Mouse (Mus musculus) MN1 (cell line): ENCODE results near the gene Zcchc17.
A peak's percentile ranks its signal among the peaks of the same experiment; 100 is the strongest.

Source experiments
- DNase-seq: peaks from one replicate; pipeline ENCODE4 v3.0.0-alpha.2; 2016; ENCODE audit warnings: low spot score

The Zcchc17 gene

DNA sequence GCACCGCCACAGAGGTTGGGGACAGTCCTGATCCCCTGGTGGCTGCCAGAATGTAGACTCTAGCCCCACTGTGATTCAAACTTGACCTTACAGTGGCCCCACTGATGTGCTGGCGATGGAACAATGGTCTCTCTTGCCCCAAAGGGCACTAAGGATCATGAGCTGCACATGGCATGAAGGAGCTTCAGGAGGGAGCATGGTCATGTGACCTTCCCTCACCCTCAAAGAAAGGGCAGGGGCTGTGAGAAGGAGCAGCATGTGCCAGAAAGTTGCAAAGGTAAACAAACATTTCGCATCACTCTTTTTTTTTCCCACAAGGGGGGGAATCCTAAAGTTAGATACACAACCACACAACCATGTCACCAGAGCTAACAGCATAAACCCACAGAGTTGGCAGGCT, 41.6 kb downstream of the Zcchc17 start:
- no peak for DNase-seq

DNA sequence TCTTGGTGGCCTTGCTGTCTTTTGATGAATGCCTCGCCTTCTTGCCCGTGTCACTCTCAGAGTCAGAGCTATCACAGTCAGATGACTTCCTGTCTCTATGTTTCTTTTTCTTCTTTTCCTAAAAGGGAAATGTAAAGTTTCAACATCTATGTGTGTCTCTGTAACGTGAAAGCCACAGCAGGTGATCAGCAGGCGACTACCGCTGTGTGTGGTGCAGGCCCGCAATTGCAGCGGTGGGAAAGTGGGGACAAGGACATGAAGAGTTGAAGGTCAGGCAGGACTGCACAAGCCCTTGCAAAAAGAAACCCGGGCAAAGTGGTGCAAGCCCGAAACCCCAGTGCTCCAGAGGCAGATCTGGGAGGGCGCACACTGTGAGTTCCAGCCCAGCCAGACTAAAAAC, 43.1 kb downstream of the Zcchc17 start:
- DNase-seq = no peak

DNA sequence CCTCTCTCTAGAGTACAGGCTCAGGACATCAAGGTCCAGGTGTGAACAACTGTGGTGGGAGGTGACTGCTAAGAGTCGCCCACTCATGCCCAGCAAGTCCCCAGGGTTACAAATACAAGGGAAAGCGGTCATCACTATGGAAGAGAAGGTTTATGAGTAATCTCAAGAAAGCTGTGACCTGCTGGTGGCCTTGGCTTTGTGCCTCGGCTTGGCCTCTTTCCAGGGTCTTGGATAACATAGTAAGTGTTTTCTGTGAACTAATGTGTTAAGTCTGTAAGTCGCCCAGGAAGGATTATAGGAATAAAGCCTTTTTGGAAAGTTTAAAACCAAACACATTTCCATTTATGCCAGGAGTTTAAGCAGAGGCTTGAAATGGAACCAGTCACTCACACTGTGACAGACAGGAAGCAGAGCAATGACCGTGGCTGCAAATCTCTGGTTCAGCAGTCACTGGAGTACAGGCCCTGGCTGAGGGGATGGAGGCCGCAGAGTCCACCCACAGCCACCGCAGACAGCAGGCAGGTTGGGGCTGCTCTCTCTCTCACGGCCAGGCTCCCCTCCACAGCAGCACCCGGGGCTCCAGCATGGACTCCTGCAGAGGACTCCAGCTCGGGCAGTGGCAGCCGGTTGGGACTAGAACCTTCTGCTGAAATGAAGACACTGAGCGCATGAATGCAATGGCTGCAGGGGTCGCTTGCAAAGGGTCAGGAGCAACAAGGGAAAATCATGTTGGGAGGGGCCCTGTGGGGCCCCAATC, 43.8 kb downstream of the Zcchc17 start:
- DNase-seq = peak; percentile 46

DNA sequence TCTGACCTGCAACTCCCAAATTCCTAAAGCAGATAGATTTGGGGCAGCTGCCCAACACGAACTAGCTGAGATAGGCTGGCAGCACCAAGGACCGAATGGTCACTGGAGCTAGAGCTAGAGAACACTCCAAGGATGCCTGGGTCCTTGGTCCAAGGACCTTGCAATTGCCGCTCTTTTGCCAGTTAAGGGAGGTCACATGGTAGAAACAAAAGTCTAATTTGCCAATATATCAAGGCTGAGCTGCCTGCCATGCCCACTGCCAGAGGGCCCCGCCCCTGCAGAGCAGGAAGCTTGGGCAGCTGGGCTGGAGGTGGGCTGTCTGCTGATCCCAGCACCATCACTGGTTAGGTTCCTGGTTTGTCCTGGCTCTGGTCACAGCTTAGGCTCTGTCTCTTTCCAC, 46.2 kb downstream of the Zcchc17 start:
- no peak for DNase-seq

DNA sequence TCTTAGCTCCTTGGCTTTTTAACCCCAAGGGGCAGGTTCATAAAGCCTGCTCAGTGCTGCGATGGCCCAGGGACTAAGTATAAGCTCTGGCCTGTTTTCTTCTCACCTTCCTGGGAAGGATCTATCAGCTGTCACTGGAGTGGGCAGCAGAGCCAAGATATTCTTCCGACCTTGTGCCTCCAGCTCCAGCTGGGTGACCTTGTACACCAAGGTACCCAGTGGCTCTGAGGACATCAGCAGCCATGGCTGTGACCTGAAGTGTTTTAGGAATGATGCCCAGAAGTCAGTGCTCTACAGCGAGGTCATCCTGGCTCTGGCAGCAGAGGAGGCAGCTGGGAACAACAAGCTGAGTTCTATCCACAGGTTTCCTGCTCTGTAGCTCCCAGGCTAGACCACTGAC, 47.2 kb downstream of the Zcchc17 start:
- DNase-seq = no peak

DNA sequence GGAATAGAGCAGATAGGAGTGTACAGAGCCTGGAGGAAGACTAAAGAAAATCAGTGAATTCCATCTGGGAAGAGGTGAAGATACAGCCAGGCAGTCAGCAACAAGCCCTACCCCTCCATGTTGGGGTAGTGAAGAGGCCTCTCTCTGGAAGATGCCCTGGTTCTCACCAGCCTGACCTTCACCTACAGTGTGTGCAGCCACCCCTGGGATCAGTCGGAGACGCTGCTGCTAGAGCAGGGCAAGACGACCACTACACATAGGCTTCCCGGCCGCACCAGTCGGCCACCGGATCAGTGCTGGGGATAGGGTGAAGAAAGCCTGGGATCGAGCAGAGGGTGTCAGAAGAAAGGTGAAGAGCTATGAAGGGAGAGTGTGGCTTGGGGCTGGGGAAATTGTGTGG, 50.5 kb downstream of the Zcchc17 start:
- DNase-seq = no peak

DNA sequence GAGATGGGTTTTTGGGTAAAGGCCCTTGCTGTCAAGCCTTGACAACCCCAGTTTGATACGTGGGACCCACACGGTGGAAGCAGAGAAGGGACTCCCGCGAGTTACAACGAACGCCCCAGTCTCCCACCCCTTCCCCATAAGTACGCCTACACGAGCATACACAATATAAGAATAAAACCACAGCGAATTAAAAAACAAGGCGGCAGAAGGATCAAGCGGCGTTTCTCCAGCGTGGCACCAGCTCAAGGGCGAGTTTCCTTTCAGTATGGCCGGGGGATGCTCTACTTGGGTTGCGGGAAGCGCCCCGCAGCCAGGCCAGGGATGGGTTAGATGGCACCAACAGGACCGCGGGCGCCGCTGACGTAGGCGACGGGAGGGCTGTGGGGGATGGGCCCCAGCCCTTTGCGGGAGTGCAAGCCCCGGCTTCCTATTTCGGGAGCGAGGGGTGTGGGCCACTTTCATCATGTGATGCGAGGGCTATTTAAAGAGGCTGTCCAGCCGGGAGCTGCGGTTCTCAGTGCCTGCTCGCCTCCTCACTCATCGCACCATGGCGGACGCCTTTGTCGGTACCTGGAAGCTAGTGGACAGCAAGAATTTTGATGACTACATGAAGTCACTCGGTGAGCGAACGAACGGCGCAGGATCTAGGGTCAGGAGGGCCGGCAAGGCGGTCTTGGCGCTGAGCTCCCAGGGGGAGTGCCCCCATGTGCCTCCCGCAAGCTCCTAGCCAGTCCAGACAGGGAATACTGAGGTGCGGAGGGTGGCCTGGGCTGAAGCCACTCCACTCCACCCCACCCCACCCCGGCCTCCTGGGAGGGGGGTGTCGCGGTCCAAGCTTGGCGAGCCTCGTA, 51.3 kb downstream of the Zcchc17 start, which contains the start of the genes Fabp3 and Gm10570:
TSS of gene Fabp3 (plus strand) at position 365 of the 851 bp plus-strand sequence.
TSS of gene Gm10570 (minus strand) at position 444 of the 851 bp plus-strand sequence.
- no peak for DNase-seq

DNA sequence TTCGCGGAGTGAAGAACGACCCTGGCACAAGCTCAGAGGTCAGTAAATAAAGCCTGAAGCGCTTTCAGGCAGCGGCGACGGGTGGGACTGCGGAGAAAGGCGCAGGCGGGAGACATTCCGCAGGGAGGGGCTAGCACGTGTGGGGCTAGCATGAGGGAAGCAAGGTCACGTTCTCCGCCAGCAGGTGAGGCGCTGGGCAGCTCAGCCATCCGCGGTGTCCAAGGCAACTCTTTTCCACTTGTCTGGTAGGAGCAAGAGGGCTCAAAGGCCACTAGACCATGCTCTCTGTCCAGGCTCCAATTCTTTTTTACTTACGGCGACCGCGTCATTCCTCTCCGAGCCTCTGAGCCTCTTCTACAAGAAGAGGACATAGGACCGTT, 51.9 kb downstream of the Zcchc17 start:
- DNase-seq = no peak

DNA sequence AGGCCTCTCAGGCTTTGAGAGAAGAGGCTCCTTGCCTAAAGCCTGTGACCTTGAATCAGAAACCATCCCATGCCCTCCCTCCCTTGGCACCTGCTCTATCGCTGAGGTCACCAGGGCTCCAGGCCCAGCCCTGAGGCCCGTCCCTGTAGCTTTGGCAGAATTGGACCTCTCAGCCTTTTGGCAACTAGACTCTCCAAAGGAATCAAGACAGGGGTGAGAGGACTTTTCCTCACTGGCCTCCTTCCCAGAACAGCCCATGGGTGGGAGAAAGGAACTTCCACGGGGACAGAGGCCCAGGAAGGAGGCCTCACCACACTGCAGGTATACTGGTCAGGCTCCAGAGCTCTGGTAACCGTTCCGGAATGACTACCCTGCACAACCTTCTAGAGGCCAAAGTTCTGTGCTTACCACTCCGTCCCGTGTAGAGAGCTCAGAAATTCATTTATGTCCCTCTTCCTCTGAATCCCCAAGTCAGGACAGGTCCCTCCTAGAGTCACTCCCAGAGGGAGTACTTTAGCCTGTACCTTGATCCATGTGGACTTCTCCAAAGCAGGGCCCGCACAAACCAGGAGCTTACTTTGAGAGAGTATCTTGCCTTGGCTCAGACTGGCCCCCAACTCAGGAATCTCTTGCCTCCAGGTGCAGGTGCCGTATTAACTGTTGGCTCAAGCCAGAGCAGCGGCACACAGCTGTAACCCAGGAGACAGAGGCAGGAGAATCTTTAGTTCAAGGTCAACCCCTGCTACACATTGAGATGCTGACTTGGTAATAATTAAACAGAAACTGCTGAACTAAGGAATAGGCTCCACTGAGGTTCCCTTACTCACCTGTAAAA, 52.7 kb downstream of the Zcchc17 start:
- no peak for DNase-seq

DNA sequence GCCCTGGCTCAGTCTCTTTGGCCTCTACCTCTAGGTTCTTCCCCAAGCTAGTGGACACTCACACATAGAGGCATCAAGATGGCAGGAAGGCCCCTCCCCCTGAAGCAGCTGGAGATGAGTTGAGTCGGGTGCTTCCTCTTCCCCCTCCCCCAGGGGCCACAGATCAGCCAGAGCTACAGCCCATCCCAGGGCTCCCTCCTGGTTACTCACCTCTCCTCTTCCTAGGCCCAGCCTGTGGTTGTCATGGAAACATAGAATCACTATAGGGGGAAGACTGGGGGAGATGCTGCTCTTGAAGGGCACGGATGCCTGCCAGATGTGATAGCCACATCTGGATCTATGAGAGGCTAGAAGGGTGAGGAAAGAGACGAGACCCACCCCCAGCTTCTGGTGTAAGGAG, 55.0 kb downstream of the Zcchc17 start:
- DNase-seq = no peak

DNA sequence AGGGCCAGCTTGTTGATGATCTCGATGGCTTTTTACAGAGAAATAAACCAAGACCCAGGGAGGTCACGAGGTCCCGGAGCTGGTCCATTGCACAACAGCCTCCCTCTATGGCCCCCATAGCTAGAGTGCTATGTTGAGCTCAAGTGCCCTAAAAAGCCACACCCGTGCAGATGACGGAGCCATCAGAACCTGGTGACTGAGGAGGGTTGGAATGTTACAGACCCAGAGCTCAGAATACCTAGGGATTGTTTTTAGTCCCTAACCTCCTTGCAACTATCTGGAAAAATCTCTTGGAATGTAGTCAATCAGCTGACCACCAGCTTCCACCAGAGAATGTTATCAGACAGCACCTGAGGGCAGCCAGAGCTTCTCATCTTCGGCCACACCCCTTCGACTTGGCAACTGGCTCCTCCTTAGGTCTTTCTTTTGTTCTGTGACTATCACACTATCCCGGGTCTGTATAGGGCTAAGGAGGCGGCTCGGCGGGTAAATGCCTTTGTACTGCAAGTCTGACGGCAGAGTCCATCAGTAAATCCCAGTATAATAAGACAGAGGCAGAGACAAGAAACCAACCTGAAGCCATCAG, 57.4 kb downstream of the Zcchc17 start:
- no peak for DNase-seq

DNA sequence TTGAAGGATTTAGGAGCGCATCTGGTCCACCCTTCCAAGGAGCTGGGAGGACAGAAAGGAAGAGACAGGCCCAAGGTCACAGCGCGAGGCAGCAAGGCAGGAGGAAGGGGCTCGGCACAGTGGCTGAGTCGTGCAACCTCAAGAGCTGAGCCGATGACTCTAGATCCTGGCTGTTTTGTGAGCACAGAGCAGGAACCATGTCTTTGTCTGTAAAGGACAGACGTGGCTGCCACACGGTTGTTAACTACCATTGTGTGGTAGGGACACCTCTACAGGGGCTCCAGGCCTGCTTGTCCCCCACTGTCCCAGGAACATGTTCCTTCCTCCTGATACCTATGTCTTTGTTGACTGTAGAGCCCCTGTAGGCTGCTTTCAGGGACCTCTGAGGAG, 60.1 kb downstream of the Zcchc17 start:
- no peak for DNase-seq

DNA sequence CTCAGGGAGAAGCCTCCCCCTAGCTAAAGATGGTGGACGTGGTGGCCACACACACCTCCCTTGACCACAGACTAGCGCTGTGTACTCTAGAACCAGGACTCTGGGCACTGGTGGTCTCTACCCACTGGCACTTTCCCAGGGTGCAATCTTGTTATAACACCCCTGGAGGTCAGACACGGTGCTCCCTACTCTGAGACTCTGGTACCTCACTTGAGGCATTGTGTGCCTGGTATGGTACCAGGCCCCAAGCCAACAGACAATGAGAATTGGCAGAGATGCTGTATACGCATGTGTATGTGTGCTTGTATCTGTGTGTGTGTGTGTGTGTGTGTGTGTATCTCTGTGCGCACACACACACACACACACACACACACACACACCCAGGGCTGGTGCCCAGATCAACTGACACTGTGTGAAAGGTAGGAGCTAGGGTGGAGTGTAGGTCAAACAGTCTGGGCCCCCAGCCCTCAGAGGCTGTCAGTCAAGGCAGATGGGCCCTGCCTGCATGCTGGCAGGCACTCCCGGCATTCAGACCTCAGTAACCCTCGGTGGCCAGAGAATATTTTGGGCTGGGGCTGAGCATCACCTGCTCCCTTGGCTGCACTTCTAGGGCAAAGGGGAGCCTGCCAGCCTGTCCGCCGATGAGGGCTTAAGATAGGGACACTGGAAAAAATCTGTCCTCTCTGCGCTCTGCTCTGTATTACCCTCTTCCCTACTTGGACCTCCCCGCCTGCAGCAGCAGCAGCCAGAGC, 60.7 kb downstream of the Zcchc17 start:
- no peak for DNase-seq

DNA sequence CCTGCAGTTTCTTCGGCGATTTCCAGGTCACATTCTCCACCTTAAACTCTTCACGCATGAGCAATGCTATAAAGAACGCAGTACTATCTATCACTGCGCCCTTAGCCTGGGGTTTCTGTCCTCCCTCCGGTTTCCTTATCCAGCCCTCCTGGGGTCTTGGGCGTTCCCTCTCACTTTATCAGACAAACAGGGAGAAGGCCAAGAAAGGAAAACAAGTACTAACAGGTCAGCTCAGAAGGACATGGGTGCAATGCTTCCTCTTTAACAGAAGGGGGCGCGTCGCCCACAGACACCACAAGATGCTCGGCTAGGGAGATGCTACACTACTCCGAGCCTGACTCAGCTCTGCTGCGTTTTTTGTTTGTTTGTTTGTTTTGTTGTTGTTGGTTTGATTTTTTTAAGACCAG, 62.6 kb downstream of the Zcchc17 start:
- peak; percentile 68 for DNase-seq

DNA sequence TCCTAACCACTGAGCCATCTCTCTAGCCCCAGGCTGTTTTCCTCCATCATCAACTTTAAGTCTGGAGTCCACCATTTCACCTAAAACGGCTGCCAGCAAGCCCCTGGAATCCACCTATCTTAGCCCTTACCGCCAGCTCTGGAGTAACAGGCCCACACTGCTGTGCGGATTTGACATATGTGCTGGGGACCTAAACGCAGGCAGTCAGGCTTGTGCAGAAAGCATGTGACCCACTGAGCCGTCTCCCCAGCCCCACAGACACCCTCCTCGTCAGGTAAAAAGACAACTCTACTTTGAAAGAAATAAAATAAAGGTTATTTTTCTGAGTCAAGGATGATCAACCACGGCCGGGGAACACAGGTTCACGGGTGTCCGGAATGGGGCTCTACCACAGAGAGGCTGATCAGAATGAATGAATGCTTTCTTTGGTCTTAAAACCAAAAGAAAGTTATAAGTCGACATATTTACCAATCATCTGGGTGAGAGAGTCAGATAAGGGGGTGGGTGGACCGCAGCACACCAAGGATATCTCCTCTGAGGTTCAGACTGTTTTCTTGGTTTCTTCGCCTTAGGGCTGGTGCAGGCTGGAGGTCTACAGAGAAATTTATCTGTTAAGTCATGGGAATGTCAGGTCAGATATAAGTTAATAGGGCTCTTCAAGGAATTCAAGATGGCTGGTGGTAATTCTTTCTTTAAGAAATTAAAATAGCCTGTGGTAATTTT, 63.3 kb downstream of the Zcchc17 start:
- no peak for DNase-seq

DNA sequence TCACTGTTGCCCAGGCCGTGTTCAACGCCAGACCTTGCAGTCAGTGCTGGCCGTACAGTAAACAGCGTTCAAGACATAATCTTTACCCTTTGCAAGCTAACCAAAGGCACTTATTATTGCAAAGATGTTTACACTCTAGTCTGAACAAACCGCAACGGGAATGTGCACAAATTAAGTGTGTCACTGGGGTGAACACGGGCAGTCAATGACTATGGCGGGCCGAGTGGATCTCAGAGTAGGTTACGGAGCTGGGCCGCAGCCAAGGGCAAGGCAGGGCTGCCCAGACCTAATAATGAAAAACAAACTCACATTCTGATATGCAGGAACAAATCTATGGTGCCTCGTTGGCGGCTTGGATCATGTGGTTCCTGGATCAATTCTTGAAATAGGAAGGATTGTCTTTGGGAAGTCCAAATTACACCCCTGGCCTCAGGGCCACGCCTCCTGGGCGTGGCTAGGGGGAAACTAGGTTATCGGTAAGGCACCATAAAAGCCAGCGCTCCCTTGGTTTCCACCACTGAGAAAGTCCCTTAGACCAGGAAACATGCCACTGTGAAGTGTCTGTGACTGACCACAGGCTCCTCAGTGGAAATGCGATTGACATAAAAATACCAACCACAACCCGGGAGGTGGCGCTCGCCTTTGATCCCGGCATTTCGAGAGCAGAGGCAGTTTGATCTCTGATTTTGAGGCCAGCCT, 64.5 kb downstream of the Zcchc17 start:
- DNase-seq = no peak

DNA sequence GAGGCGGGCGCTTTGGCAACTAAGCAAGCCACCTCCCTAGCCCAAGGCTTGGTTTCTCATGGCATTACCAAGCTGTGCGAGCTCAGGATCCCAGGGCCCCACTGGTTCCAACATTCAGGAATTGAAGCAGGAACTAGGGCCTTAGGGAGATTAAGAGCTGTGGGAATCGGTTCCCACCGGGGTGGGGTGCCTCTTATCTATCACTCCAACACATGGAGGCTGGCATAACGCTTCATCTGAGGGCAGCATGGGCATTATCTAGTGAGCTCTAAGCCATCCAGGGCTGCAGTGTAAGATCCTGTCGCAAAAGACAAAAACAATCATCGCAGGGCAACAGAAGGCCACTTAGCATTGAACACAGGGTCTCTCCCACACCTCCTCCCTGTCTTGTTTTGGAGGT, 65.2 kb downstream of the Zcchc17 start:
- no peak for DNase-seq

DNA sequence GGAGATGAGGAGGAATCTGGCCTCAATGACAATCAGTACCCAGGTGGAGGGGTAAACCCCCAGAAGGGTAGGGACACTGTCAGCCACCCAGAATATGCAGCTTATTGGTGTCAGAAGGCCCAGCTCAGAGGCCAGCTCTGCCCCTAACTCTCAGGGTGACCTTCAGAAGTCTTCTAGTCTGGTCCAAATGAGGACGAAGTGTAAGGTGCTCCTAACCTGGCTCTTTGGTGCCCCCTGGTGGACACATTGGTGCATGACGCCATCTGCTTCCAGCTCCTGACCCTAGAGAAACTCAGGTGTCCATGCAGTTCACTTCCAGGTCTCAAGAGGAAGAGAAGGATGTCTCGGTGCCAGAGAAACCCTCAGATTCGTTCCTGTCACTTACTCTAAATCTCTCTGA, 67.5 kb downstream of the Zcchc17 start:
- DNase-seq = peak; percentile 80

DNA sequence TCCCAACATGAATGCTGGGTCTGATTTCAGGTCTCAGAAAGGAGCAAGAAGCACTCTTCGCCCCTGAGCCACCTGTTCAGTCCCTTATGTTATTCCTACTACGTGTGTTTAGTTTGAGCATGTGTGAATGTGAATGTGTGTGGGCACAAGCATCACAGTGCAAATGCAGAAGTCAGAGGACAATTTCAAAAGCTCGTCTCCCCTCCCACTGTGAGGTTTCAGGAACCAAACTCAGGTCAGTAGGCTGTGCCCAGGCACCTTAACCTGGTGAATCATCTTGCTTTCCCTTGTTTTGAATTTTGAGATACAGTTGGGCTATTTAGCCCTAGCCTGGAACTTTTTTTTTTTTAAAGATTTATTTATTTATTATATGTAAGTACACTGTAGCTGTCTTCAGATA, 69.9 kb downstream of the Zcchc17 start:
- DNase-seq = no peak

DNA sequence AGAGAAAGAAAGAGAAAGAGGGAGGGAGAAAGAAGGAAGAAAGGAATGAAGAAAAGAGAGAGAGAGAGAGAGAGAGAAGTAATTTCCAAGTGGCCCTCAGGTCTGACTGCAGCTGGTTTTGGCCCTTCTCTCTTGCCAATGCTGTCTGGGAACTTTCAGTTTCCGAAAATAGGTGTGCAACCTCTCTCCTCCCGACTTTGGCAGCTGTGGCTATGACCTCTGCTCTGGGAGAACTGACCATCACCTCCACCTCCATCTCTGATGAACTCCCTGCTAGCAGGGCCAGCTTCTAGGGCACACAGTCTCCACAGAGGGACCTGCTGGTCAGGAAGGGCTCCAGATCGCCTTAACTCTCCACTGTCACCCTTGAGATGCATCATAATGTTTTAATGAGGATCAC, 73.2 kb downstream of the Zcchc17 start:
- DNase-seq = no peak
